Mouse (Mus musculus) olfactory bulb, adult 2 months (tissue): Measurements from ENCODE around the gene Palld. TPM values are rescaled to one million over a fixed set of nuclear protein-coding genes. Genes with fewer than 3 reads are reported as not detected.

ENCODE experiments used
- H3K27ac ChIP-seq: fragments of 200-500 bp; 2 replicates; pipeline ENCODE4 v1.5.1; 2012; ENCODE audit warnings: low read depth, low read length; ENCODE audit not compliant: insufficient read depth
- H3K4me1 ChIP-seq: fragments of 200-500 bp; 2 replicates; pipeline ENCODE4 v1.6.1; 2012; ENCODE audit warnings: low read length; ENCODE audit not compliant: control insufficient read depth, insufficient read depth
- H3K4me3 ChIP-seq: fragments of 200-500 bp; 2 replicates; pipeline ENCODE4 v1.5.1; 2012; ENCODE audit warnings: mild to moderate bottlenecking, low read depth, low read length, moderate library complexity; ENCODE audit not compliant: insufficient read depth
- CTCF ChIP-seq: fragments of 200-500 bp; IDR thresholded peaks from 2 replicates; pipeline ENCODE4 v1.5.1; 2012; ENCODE audit warnings: low read depth, mild to moderate bottlenecking, low read length, moderate library complexity; ENCODE audit not compliant: insufficient read depth
- POLR2A ChIP-seq: fragments of 200-500 bp; IDR thresholded peaks from 2 replicates; pipeline ENCODE4 v1.6.1; 2012; ENCODE audit warnings: mild to moderate bottlenecking, low read depth, low read length, moderate library complexity; ENCODE audit not compliant: insufficient read depth
- WGBS: fragments of 180-500 bp; shearing (Covaris S2); methylation state at CpG from one replicate; pipeline ENCODE4 v1.1.7; 2018; 5-methylcytosine and 5-hydroxymethylcytosine counted together
- polyA plus RNA-seq: library from polyadenylated mRNA; stranded (reverse); fragments of >200 nt; gene quantifications from 2 replicates; pipeline ENCODE4 v1.2.4, GENCODE M21; 2012; ENCODE audit warnings: low replicate concordance; ENCODE audit not compliant: missing spikeins, insufficient read depth, insufficient read length

Palld gene
- polyA plus RNA-seq, 1 experiment, result not detected

- Histone ChIP-seq H3K27ac (no peak overlapping the region), H3K4me1 (no peaks in the 10 kb centered on the region), H3K4me3 (no peak overlapping the region)
- WGBS, result 63% methylated on average over 4 of the region's 4 CpGs
- no peak for TF ChIP-seq CTCF
- no peak for TF ChIP-seq POLR2A
Observed at GRCm38 (mm10) chr8:61642358-61642847, 260.1 kb downstream of the Palld start.

GRCm38 (mm10) chr8:61639596-61639995, 262.9 kb downstream of the Palld start:
- no peak for TF ChIP-seq CTCF
- no peak for TF ChIP-seq POLR2A
- no peaks in the 10 kb centered on the region for H3K4me1 ChIP-seq
- H3K27ac ChIP-seq, result no peak overlapping the region
- H3K4me3 ChIP-seq, result no peak overlapping the region
- WGBS, result 97% methylated on average over 2 of the region's 2 CpGs

- Histone ChIP-seq H3K4me1 (no peaks in the 10 kb centered on the region), H3K27ac (no peak overlapping the region), H3K4me3 (no peak overlapping the region)
- WGBS, result 64% methylated on average over 3 of the region's 3 CpGs
- TF ChIP-seq CTCF (no peak), POLR2A (no peak)
Observed at GRCm38 (mm10) chr8:61639008-61639407, 263.5 kb downstream of the Palld start.

- TF ChIP-seq POLR2A (no peak), CTCF (no peak)
- 93% methylated on average over 4 of the region's 4 CpGs for WGBS
- H3K4me1 ChIP-seq, result no peaks in the 10 kb centered on the region
- no peak overlapping the region for H3K27ac ChIP-seq
- H3K4me3 ChIP-seq, result no peak overlapping the region
Observed at GRCm38 (mm10) chr8:61637736-61638135, 264.8 kb downstream of the Palld start.

GRCm38 (mm10) chr8:61634811-61635210, 267.7 kb downstream of the Palld start:
- 84% methylated on average over 1 of the region's 1 CpGs for WGBS
- no peak overlapping the region for H3K4me3 ChIP-seq
- TF ChIP-seq POLR2A (no peak), CTCF (no peak)
- no peaks in the 10 kb centered on the region for H3K4me1 ChIP-seq
- no peak overlapping the region for H3K27ac ChIP-seq

DNA sequence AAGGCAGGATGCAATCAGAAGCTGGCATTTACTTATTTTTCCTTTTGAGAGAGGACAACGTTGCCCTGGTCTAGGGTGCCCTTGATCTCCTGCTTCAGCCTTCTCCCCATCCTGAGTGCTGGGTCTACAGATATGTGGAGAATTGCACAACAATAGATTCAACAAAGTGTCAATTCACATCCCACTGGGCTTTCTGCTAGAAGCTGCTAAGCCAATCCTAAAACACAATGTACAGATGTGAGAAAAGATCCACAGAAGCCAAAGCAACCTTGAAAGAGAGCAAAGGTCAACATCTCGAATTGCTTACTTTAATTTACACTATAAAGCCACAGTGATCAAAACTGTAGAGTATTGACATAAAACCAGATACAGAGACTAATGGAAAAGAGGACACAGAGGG, 270.2 kb downstream of the Palld start:
- Histone ChIP-seq H3K4me1 (no peaks in the 10 kb centered on the region), H3K4me3 (no peak overlapping the region), H3K27ac (no peak overlapping the region)
- no peak for TF ChIP-seq POLR2A
- no peak for TF ChIP-seq CTCF
- 72% methylated on average over 2 of the region's 2 CpGs for WGBS

GRCm38 (mm10) chr8:61629631-61629968, 272.9 kb downstream of the Palld start:
- H3K4me3 ChIP-seq, result no peak overlapping the region
- WGBS, result 91% methylated on average over 1 of the region's 1 CpGs
- H3K27ac ChIP-seq, result no peak overlapping the region
- TF ChIP-seq CTCF (no peak), POLR2A (no peak)
- H3K4me1 ChIP-seq, result no peaks in the 10 kb centered on the region

- H3K4me3 ChIP-seq, result no peak overlapping the region
- no peak overlapping the region for H3K27ac ChIP-seq
- TF ChIP-seq CTCF (no peak), POLR2A (no peak)
- WGBS, result 77% methylated on average over 3 of the region's 3 CpGs
- no peaks in the 10 kb centered on the region for H3K4me1 ChIP-seq
Observed at GRCm38 (mm10) chr8:61628938-61629630, 273.4 kb downstream of the Palld start.

- Histone ChIP-seq H3K4me3 (no peak overlapping the region), H3K4me1 (no peaks in the 10 kb centered on the region), H3K27ac (no peak overlapping the region)
- 92% methylated on average over 8 of the region's 8 CpGs for WGBS
- no peak for TF ChIP-seq POLR2A
- TF ChIP-seq CTCF, result no peak
Observed at GRCm38 (mm10) chr8:61626246-61626952, 276.1 kb downstream of the Palld start.
